Mouse (Mus musculus) brain, embryonic 14.5 days (tissue): ENCODE measurements at regions not wholly inside any gene's neighbourhood (a gene's known extent, or its start where the extent isn't known, plus 50 kb on each side); places are given as distances from the start of the nearest gene placed in this dataset.
"Not testable (repeated sequence)": the region's sequence is repeated elsewhere in the genome, so short reads cannot be mapped to it uniquely, and the experiment has no call there.

ENCODE experiments used
- DNase-seq: peaks from one replicate; pipeline ENCODE4 v3.0.0-alpha.2; 2011; ENCODE audit warnings: low read depth
- CTCF ChIP-seq: fragments of 200-500 bp; IDR thresholded peaks from 2 replicates; pipeline ENCODE4 v1.5.1; 2012; ENCODE audit warnings: inconsistent platforms, mild to moderate bottlenecking, moderate library complexity, borderline replicate concordance; ENCODE audit not compliant: insufficient read depth, insufficient read length; ENCODE audit errors: extremely low read depth
- POLR2A ChIP-seq: fragments of 200-500 bp; IDR thresholded peaks from 2 replicates; pipeline ENCODE4 v1.6.1; 2012; ENCODE audit warnings: mild to moderate bottlenecking, inconsistent platforms, borderline replicate concordance; ENCODE audit not compliant: poor library complexity, insufficient read depth, insufficient read length, severe bottlenecking; ENCODE audit errors: extremely low read depth

DNA sequence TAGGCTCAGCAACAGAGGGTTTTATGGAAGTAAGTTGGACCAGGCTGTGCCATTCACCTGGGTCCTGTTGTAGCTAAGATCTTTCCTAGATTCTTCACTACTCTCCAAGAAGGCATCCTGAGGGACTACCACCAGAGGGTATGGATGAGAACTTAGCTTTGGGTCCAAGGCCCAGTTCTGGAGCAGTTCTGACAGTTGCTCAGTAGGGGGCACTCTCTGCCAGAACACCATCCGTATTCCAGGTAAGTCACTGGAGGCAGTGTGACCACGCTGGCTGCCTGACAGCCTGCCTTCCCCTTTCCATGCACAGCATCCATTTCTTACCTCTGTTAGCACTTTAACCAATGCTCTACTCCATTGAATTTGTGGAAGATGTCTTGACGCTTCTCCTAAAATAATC, 533.2 kb downstream of the Zfp704 start:
- peak; percentile 77 for DNase-seq

DNA sequence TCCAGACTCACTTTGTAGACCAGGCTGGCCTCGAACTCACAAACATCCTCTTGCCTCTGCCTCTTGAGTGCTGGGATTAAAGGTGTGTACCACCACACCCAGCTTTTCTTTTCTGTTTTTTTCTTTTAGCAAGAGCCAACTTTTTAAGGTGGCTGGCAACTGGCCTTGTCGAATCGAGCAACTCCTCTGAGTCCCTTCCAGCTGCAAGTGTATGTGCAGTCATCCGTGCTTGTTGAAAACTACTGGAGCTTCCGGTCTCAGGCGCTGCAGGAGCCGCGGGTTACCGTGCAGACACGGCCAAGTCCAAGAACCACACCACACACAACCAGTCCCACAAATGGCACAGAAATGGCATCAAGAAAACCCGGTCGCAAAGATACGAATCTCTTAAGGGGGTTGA, 537.4 kb downstream of the Zfp704 start:
- DNase-seq, result not testable (repeated sequence)

More for the DNA sequence above, 533.2 kb downstream of the Zfp704 start:
- TF ChIP-seq POLR2A (no peak), CTCF (peak; percentile 75)

DNA sequence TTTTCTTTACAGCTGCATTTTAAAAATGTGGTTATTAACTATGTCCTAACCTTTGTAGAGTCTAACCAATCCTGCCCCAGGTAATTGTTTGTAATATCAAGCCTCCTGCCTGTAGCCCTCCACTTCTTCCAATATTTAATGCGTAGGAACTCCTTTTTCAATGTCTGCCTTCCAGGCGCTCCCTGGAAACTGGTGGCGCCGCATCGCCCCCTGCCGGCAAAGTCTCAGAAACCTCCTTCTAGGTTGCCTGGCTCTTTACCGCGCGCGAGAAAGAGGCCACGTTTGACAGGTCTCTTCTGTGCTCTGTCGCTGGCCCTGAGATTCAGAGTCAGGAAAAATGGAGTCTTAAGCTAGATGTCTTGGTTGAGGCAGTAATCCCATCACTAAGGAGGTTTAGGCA, 542.8 kb downstream of the Zfp704 start:
- peak; percentile 82 for DNase-seq
- TF ChIP-seq CTCF (peak; percentile 90), POLR2A (no peak)

DNA sequence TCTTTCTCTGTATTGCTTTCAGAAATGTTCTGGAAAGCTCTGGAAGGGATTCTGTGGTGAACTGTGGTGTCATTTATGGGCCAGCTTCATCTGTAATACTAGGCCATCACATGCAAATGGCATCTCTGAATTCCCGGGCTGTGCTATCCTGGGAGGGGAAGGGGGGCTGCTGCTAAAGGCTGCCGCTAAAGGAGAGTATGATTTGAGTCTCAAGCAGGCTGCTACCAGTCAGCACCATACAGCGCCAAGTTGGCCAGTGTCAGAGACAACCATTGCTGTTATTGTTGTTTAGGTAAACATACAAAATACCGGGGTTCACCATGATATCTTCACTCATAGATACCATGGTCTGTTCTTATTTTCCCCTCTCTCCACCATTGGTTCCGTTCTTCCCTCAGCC, 543.5 kb downstream of the Zfp704 start:
- TF ChIP-seq CTCF (no peak), POLR2A (no peak)
- no peak for DNase-seq

DNA sequence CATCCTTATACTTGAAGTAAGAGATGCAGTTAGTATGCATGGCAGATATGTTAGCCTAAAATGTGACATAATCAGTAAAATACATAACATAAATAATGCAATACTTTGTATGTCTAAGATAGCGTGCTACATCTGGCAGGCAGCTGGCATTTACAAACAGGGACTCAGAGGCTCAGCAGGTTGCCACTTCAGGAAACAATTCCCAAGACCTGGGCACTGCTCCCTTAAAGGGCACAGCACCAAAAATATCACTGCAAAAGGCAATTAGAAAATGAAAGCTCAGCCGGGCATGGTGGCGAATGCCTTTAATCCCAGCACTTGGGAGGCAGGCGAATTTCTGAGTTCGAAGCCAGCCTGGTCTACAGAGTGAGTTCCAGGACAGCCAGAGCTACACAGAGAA, 544.0 kb downstream of the Zfp704 start:
- TF ChIP-seq CTCF, result no peak
- TF ChIP-seq POLR2A, result no peak
- DNase-seq, result no peak

DNA sequence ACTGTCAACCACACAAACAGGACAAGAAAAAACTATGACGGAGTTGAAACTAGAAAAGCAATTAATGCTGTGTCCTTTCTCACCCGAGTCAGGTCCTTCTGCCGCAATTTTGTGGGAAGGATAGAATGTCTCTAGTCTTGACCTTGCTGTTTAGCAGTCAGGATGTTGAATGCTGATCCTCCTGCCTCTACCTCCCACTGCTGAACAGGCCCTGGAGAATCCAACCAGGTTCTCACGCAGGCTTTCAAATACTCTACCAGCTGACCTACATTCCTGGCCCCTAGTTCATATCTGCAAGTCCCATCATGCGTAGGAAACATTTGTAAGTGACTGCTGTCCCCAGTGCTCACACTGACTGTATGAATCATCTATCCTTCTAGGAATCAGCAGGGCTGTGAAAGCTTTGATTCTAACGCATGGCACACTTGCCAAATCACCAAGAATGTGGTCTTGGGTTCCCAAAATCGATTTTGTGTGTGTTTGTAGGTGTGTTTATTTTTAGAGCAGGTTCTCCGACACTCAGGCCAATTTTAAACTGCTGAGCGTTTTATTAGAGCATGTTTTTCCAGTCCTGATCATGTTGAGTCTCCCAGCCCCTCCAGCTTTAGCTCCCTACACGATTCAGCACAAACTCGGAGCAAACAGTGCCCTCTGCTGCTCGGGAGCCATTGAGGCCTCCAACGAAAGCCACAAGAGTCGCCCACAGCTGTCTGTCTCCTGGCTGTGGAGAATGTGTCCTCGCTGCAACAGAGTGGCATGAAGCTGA, 545.4 kb downstream of the Zfp704 start:
- DNase-seq, result peak; percentile 67
- TF ChIP-seq POLR2A (no peak), CTCF (peak; percentile 66; the same call in 1 of the 2 replicates)

DNA sequence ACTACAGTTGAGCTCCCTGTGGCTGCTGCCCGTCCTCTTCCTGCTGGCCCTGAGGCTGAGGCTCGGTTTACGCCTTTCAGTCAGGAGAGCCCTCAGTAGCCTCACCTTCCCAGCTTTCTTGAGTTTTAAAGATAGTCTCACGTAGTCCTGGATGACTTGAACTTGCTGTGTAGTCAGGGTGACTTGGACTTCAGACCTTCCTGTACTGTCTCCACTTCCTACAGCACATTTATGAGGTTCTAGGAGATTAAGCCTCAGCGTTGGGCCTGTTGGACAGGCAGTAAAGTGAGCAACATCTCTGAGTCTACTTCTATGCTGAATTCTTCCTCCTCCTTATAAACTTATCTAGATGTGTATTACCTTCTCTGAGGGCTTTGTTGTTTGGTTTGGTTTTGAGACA, 546.2 kb downstream of the Zfp704 start:
- no peak for DNase-seq
- no peak for TF ChIP-seq CTCF
- TF ChIP-seq POLR2A, result no peak

DNA sequence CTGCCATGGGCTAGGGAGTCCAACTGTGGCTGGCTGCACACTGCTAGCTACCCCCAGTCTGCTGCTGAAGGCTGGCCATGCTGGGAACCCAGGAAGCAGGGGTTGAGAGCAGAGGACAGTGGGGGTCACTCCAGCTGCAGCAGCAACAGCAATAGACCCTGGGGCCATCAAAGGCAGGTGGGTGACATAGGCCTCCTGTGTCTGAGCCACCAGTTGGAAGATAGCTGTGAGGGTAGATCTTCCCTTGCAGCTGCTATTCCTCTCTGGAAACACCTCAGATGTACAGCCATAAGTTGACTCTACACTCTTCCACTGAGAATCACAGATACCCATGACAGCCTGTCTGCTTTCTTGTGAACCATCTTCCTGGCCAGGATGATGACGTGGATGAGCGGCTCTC, 548.5 kb downstream of the Zfp704 start:
- TF ChIP-seq POLR2A, result no peak
- no peak for TF ChIP-seq CTCF
- DNase-seq, result no peak

DNA sequence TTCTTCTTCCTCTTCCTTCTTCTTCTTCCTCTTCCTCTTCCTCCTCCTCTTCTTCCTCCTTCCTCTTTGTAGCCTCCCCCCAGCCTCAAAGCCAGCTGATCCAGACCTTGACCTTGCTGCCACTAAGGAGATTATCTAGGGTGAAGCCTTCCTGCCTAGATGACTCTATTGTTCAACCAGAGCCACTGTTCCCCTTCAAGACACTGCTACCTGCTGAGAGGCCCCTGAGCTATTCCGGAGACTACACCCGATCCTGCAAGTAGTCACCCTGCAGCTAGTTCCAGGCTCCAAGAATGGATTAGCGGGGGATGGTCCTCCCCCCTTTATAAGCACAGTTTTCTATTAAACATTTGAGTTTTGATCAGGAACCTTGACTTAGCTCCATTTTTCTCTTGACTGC, 552.2 kb downstream of the Zfp704 start:
- not testable (repeated sequence) for DNase-seq

DNA sequence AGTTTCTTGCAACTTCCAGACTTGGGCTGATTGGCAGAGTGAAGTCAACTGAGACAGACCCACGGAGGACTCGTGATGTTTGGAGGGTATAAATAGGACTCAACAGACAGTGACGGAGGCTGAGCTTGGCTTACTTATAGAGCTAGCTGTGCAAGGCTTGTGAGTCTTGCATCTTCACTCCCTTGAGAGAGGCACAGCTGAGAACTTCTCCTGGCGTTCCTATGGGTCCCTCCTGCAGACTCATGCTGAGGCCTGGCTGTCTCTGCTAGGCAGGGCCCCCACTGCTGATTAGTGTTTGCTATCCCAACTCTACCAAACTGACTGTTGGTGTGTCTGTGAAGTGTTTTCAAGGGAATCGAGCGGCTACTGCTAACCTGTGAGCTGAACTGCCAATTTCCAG, 553.0 kb downstream of the Zfp704 start:
- TF ChIP-seq POLR2A, result no peak
- no peak for TF ChIP-seq CTCF
- no peak for DNase-seq

DNA sequence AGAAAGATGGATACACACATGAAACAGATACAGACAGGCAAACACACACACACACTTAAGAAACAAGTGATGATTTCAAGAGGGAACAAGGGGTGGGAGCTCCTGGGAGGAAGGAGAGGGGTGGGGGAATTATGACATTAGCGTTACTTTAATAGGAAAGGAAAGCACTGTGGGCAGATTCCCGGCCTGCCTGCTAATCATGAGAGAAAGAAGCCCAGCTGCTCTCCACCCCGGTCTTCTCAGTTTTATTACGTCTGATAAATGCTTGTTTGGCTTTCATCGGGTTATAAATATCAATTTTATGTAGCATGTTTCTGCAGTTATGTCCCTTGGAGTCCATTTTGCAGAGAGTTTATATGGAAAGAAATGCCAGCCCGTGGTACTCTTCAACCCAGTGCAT, 554.1 kb downstream of the Zfp704 start:
- TF ChIP-seq POLR2A (no peak), CTCF (no peak)

More for the DNA sequence above, 554.1 kb downstream of the Zfp704 start:
- no peak for DNase-seq
